Mouse (Mus musculus) small intestine, adult 2 months (tissue): ENCODE data around the gene B3gnt3. TPM values are rescaled to one million over a fixed set of nuclear protein-coding genes. Genes with fewer than 3 reads are reported as not detected.

Source experiments
- H3K27ac ChIP-seq: fragments of 200-500 bp; 2 replicates; pipeline ENCODE4 v1.5.1; 2012; ENCODE audit warnings: low read depth, low read length, control low read depth, inconsistent platforms; ENCODE audit not compliant: insufficient read depth
- H3K27me3 ChIP-seq: fragments of 200-500 bp; 2 replicates; pipeline ENCODE4 v1.6.1; 2012; ENCODE audit warnings: mild to moderate bottlenecking, moderate library complexity, low read length, inconsistent platforms; ENCODE audit not compliant: control insufficient read depth, insufficient read depth
- H3K36me3 ChIP-seq: fragments of 200-500 bp; 2 replicates; pipeline ENCODE4 v1.6.1; 2012; ENCODE audit warnings: mild to moderate bottlenecking, low read length, control low read depth, inconsistent platforms; ENCODE audit not compliant: control insufficient read depth, insufficient read depth
- H3K4me1 ChIP-seq: fragments of 200-500 bp; 2 replicates; pipeline ENCODE4 v1.6.1; 2012; ENCODE audit warnings: low read length, inconsistent platforms, mixed read lengths; ENCODE audit not compliant: control insufficient read depth, insufficient read depth, insufficient read length
- H3K4me3 ChIP-seq: fragments of 200-500 bp; 2 replicates; pipeline ENCODE4 v1.5.1; 2012; ENCODE audit warnings: low read depth, mild to moderate bottlenecking, control low read depth, inconsistent platforms, low read length, moderate library complexity
- CTCF ChIP-seq: fragments of 200-500 bp; IDR thresholded peaks from 2 replicates; pipeline ENCODE4 v1.5.1; 2012; ENCODE audit warnings: low read depth, mild to moderate bottlenecking, control low read depth, inconsistent platforms, low read length, moderate library complexity, mixed read lengths; ENCODE audit not compliant: insufficient replicate concordance, insufficient read length; ENCODE audit errors: extremely low read depth
- POLR2A ChIP-seq: fragments of 200-500 bp; IDR thresholded peaks from 2 replicates; pipeline ENCODE4 v1.6.1; 2012; ENCODE audit warnings: low read depth, mild to moderate bottlenecking, control low read depth, inconsistent platforms, low read length, moderate library complexity
- WGBS: fragments of 180-500 bp; shearing (Covaris S2); methylation state at CpG from one replicate; pipeline ENCODE4 v1.1.7; 2018; 5-methylcytosine and 5-hydroxymethylcytosine counted together
- polyA plus RNA-seq: library from polyadenylated mRNA; depleted of rRNA; stranded (reverse); fragments of >200 nt; gene quantifications from 2 replicates; pipeline ENCODE4 v1.2.3, GENCODE M21; 2012

B3gnt3 gene
- polyA plus RNA-seq, 1 experiment = 180 TPM

DNA sequence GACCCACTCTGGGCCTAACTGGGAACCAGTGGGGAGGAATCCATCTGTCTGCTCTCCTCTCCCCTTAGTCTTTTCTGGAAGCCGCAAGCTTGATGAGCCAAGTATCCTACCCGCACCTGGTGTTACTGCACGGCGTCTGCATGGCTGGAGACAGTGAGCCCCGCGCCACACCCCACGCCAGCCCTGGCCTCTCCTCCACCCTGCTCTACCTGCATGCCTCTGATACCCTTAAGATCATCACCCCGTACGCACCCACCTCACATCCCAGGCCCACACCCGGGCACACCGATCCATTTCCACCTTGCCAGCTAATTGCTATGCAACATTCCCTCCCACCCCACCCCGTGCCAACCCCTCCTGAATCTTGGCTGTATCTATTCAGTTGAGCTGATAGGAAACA is 18.8 kb downstream of the B3gnt3 start:
- H3K27ac ChIP-seq = no peak overlapping the region
- H3K36me3 ChIP-seq = peaks cover 1% of the 10 kb centered on the region; the same call in 1 of the 2 replicates
- no peak overlapping the region for H3K4me3 ChIP-seq
- peaks cover 3% of the 10 kb centered on the region for H3K27me3 ChIP-seq
- TF ChIP-seq POLR2A (no peak), CTCF (no peak)
- H3K4me1 ChIP-seq = peaks cover 15% of the 10 kb centered on the region
- WGBS = 83% methylated on average over 12 of the region's 12 CpGs

DNA sequence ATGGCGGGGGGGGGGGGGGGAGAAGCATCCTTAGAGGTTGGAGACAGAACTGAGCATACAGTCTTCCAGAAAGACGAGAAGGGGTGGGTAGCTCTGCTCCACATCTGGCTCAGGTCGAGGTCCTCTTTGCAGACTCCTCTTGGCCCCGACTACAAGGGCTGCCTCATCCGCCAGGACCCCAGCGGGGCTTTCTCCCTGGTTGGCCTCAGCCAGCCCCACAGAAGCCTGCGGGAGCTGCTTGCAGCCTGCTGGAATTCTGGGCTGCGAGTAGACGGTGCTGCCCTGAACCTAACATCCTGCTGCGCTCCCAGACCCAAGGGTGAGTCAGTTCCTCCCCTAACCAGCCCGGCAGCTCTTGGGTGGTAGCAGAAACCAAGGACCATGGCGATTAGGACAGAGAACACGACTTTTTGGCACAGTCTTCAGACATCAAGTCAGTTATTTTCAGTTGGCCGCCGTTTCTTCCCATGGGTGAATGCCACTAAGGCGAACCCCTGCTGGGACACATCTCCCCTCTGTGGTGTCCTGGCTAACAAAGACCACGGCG is 20.1 kb downstream of the B3gnt3 start:
- no peaks in the 10 kb centered on the region for H3K27me3 ChIP-seq
- TF ChIP-seq CTCF = no peak
- TF ChIP-seq POLR2A = no peak
- H3K4me1 ChIP-seq = peaks cover 12% of the 10 kb centered on the region
- 72% methylated on average over 18 of the region's 18 CpGs for WGBS
- H3K4me3 ChIP-seq = no peak overlapping the region
- H3K27ac ChIP-seq = no peak overlapping the region
- peaks cover 1% of the 10 kb centered on the region; the same call in 1 of the 2 replicates for H3K36me3 ChIP-seq

DNA sequence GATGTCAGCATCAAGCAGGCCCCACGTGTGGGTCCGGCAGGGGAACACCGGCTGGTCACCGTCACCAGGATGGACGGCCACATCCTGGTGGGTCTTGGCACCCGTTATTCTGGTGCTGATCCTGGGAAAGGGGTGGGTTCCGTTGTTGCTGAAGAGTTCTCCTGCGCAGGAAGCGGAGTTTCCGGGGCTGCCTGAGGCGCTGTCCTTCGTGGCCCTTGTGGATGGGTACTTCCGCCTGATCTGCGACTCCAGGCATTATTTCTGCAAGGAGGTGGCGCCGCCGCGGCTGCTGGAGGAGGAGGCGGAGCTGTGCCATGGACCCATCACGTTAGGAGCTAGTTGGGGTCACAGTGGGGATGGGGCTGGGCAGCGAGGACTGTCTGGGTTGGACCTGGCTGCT is 21.1 kb downstream of the B3gnt3 start:
- TF ChIP-seq CTCF = no peak
- TF ChIP-seq POLR2A = no peak
- WGBS = 82% methylated on average over 21 of the region's 21 CpGs
- no peak overlapping the region for H3K27ac ChIP-seq
- peaks cover 5% of the 10 kb centered on the region for H3K4me1 ChIP-seq
- no peak overlapping the region for H3K4me3 ChIP-seq
- peaks cover 1% of the 10 kb centered on the region; the same call in 1 of the 2 replicates for H3K36me3 ChIP-seq
- H3K27me3 ChIP-seq = no peaks in the 10 kb centered on the region

DNA sequence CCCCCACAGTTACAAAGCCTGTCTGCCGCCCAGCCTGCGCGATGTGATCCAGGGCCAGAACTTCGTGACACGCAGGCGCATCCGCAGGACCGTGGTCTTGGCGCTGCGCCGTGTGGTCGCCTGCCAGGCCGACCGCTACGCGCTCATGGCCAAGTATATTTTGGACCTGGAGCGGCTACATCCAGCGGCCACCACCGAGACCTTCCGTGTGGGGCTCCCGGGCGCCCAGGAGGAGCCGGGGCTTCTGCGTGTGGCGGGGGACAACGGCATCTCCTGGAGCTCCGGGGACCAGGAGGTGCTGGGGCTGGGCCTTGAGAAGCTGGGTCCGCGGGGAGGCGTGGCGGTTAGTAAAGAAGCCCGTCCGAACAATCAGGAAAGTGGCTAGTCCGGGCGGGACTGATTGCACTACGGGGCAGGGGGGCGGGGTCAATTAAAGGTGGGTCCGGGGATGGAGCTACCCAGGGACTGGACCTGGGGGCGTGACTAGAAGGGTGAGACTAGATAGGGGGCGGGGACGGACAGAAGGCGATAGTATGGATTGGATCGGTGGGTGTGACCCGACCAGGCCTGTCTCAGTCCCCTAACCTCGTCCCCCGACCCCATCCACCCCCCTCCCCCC is 21.9 kb downstream of the B3gnt3 start:
- H3K36me3 ChIP-seq = peaks cover 1% of the 10 kb centered on the region; the same call in 1 of the 2 replicates
- 61% methylated on average over 46 of the region's 46 CpGs for WGBS
- TF ChIP-seq CTCF (no peak), POLR2A (no peak)
- H3K4me1 ChIP-seq = peaks cover 5% of the 10 kb centered on the region
- H3K4me3 ChIP-seq = peak overlapping the region; percentile 30
- no peak overlapping the region for H3K27ac ChIP-seq
- H3K27me3 ChIP-seq = no peaks in the 10 kb centered on the region

DNA sequence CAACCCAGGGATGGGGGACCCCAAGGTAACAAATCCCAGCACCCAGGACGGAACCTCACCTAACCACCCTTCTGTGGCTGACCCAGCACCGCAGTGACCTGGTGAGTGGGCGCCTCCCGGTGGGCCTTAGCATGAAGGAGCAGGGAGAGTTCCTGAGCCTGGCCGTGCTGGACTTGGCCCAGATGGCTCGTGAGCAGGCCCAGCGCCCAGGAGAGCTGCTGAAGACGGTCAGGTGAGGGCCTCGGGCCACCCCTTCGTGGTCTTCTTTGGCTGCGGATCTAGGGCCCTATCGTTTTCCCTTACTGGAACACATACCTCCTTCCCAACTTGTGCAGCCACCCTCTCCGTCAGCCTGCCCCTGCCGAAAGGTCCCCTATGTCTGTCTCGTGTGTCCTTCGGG is 22.5 kb downstream of the B3gnt3 start:
- no peaks in the 10 kb centered on the region for H3K27me3 ChIP-seq
- H3K4me3 ChIP-seq = peak overlapping the region; percentile 30
- H3K4me1 ChIP-seq = peaks cover 5% of the 10 kb centered on the region
- no peak overlapping the region for H3K27ac ChIP-seq
- TF ChIP-seq POLR2A = no peak
- TF ChIP-seq CTCF = no peak
- 79% methylated on average over 16 of the region's 16 CpGs for WGBS
- peaks cover 1% of the 10 kb centered on the region; the same call in 1 of the 2 replicates for H3K36me3 ChIP-seq

DNA sequence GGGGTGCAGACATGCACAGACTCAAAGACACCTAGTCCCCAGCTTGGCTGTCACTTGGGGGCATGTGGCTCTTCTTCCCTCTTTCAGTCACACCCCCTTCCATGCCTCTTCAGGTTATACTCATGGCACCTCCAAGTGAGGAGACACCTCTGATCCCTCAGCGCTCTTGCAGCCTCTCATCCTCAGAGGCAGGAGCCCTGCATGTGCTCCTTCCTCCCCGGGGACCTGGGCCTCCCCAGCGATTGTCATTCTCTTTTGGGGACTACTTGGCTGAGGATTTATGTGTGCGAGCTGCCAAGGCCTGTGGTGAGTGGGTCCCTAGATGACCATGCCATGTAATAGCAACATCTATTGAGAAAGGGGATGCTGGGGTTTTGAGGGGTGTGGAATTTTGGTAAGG is 23.4 kb downstream of the B3gnt3 start:
- no peak overlapping the region for H3K4me3 ChIP-seq
- 85% methylated on average over 4 of the region's 4 CpGs for WGBS
- TF ChIP-seq CTCF (no peak), POLR2A (no peak)
- H3K36me3 ChIP-seq = peaks cover 1% of the 10 kb centered on the region; the same call in 1 of the 2 replicates
- H3K27me3 ChIP-seq = no peaks in the 10 kb centered on the region
- no peak overlapping the region for H3K27ac ChIP-seq
- H3K4me1 ChIP-seq = peaks cover 5% of the 10 kb centered on the region

DNA sequence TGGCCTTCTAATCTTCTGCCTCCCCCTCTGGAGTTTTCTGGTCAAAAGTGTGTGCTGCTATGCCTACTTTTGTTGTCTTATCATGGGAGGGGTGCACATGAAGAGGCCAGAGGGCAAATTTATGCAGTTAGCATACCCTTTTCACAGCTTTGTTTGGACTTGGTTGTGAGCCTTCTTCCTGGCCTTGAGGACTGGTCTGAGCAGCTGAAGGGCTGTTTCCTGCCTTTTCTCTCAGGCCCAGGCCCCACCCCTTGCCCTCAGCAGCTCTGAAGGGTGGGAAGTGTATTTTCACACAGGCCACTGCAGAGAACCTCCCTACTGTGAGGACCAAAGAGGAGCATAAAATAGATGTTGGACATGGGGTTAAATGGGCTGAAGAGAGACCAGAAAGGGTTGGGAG is 24.0 kb downstream of the B3gnt3 start:
- Histone ChIP-seq H3K4me1 (peaks cover 5% of the 10 kb centered on the region), H3K27ac (no peak overlapping the region; the same call in 1 of the 2 replicates), H3K27me3 (no peaks in the 10 kb centered on the region), H3K4me3 (no peak overlapping the region), H3K36me3 (peaks cover 1% of the 10 kb centered on the region; the same call in 1 of the 2 replicates)
- TF ChIP-seq CTCF = no peak
- TF ChIP-seq POLR2A = no peak
